Mouse (Mus musculus) limb, embryonic 14.5 days (tissue): ENCODE measurements around the gene Sohlh2. TPM values are rescaled to one million over a fixed set of nuclear protein-coding genes. Genes with fewer than 3 reads are reported as not detected.

ENCODE experiments used
- ATAC-seq: fragments of 200-750 bp; cut with Nextera tagmentation; 2 replicates; pipeline ENCODE4 v1.8.0; 2017; ENCODE audit warnings: low read depth, moderate number of reproducible peaks, moderate TSS enrichment; ENCODE audit not compliant: low FRiP score
- DNase-seq: peaks from one replicate; pipeline ENCODE4 v3.0.0-alpha.2; 2015; ENCODE audit warnings: low spot score
- H3K27ac ChIP-seq: fragments of 300-500 bp; sonication (generic); replicated peaks from 2 replicates; pipeline ENCODE4 v1.5.1; 2014; ENCODE audit warnings: low read depth, mild to moderate bottlenecking, low read length, moderate library complexity, mixed read lengths
- H3K27me3 ChIP-seq: fragments of 300-500 bp; sonication (generic); 2 replicates; pipeline ENCODE4 v1.6.1; 2014; ENCODE audit warnings: low read length, mixed read lengths; ENCODE audit not compliant: control insufficient read depth, insufficient read depth
- H3K36me3 ChIP-seq: fragments of 300-500 bp; sonication (generic); 2 replicates; pipeline ENCODE4 v1.6.1; 2014; ENCODE audit warnings: mild to moderate bottlenecking, low read length, moderate library complexity, mixed read lengths; ENCODE audit not compliant: control insufficient read depth, insufficient read depth
- H3K4me1 ChIP-seq: fragments of 300-500 bp; sonication (generic); 2 replicates; pipeline ENCODE4 v1.6.1; 2014; ENCODE audit warnings: antibody characterized with exemption, low read length, mixed read lengths; ENCODE audit not compliant: control insufficient read depth, insufficient read depth
- H3K4me2 ChIP-seq: fragments of 300-500 bp; sonication (generic); replicated peaks from 2 replicates; pipeline ENCODE4 v1.6.1; 2014; ENCODE audit warnings: low read depth, mild to moderate bottlenecking, low read length, moderate library complexity; ENCODE audit not compliant: severe bottlenecking
- H3K4me3 ChIP-seq: fragments of 300-500 bp; sonication (generic); replicated peaks from 2 replicates; pipeline ENCODE4 v1.5.1; 2014; ENCODE audit warnings: low read length
- H3K9ac ChIP-seq: fragments of 300-500 bp; sonication (generic); 2 replicates; pipeline ENCODE4 v1.6.1; 2014; ENCODE audit warnings: mild to moderate bottlenecking, low read depth, low read length, moderate library complexity; ENCODE audit not compliant: severe bottlenecking
- H3K9me3 ChIP-seq: fragments of 300-500 bp; sonication (generic); 2 replicates; pipeline ENCODE4 v1.6.1; 2016; ENCODE audit warnings: low read length; ENCODE audit not compliant: control insufficient read depth
- POLR2A ChIP-seq: fragments of 200-500 bp; IDR thresholded peaks from 2 replicates; pipeline ENCODE4 v1.8.0; 2012; ENCODE audit warnings: inconsistent platforms, mild to moderate bottlenecking, moderate library complexity, borderline replicate concordance; ENCODE audit not compliant: insufficient read depth, insufficient read length; ENCODE audit errors: extremely low read depth
- WGBS: fragments of 180-500 bp; shearing (Covaris S2); extraction: QIAGEN DNeasy Blood & Tissue Kit; methylation state at CpG from one replicate; pipeline ENCODE4 v1.1.7; 2014; 5-methylcytosine and 5-hydroxymethylcytosine counted together
- polyA plus RNA-seq, 2 experiments: library from polyadenylated mRNA; depleted of rRNA in 1 of 2; stranded (reverse) in 1 of 2; unstranded in 1 of 2; fragments of >200 nt; fragmentation: Nextera tagmentation in 1 of 2; extraction: Ambion mirVana in 1 of 2; gene quantifications; 2 replicates each; pipeline versions ENCODE4 v1.2.1 to v1.2.3; 2012 to 2014

Sohlh2 gene
- polyA plus RNA-seq, 2 experiments = 0.09 TPM; not detected in 1

DNA sequence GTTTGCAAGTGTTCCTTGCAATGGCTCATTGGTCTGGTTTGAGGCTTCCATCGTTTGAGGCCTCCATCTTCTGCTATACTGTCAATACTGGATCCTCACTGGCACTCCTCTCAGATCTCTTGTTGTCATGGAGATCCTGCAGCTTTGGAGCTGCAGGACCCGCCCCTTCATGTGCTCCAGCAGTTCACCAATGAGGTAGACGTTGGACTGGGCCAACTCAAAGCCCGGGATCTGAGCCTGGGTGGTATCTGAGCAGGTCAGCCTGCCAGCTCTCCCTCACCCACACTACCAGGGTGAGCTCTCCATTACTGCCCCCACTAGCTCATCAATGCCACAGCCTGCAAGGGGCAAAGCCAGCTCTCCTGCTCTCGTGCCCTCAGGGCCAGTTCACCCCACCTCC, 24.4 kb upstream of the Sohlh2 start:
- H3K27ac ChIP-seq = no peak overlapping the region
- no peak for DNase-seq
- H3K4me2 ChIP-seq = no peak overlapping the region
- no peak for ATAC-seq
- no peak for TF ChIP-seq POLR2A
- H3K9me3 ChIP-seq = no peaks in the 10 kb centered on the region
- no peaks in the 10 kb centered on the region for H3K4me1 ChIP-seq
- no peak overlapping the region for H3K4me3 ChIP-seq
- H3K36me3 ChIP-seq = no peaks in the 10 kb centered on the region
- H3K27me3 ChIP-seq = no peaks in the 10 kb centered on the region
- no peak overlapping the region for H3K9ac ChIP-seq
- 74% methylated on average over 5 of the region's 5 CpGs for WGBS

DNA sequence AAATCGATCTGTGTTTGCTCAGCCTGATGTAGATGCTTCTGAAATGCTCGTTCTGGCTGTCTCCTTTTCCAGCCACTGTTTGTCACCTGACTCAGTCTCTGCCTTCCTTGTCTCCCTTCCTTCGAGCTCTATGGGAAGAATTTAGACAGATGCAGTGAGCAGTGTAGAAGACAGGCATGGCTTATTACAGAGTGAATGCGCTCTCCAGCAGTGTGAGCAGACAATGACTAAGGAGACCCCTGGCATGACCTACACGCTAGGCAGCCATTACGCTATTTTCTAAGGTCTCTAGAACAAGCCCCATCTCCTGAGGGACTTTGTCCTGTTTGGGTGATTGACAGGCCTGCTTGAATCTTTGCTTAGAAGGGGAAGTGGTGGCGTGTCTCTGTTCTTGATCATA, 20.7 kb upstream of the Sohlh2 start:
- H3K27ac ChIP-seq = no peak overlapping the region
- H3K9ac ChIP-seq = no peak overlapping the region
- no peak overlapping the region for H3K4me2 ChIP-seq
- no peak for DNase-seq
- no peak for ATAC-seq
- no peaks in the 10 kb centered on the region for H3K36me3 ChIP-seq
- whole genome bisulfite sequencing = 72% methylated on average over 7 of the region's 7 CpGs
- TF ChIP-seq POLR2A = no peak
- no peaks in the 10 kb centered on the region for H3K27me3 ChIP-seq
- no peaks in the 10 kb centered on the region for H3K4me1 ChIP-seq
- H3K9me3 ChIP-seq = no peaks in the 10 kb centered on the region
- no peak overlapping the region for H3K4me3 ChIP-seq

DNA sequence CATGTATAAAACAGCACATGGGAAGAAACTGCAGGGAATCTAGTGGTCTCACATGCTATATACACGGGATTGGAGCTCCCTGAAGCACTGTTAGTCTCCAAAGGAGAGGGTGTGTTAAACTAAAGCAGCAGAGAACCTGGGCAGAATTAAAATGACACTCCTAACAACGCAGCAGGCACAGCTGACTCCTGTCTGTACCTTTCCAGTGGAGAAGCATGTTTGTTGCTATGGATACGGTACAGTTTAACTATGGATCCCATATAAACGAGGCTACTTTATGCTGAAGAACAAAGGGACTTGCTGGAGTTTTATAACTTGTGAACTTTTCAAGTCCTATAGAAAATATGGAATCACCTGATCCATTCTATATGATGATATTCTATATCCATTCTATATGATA, 18.3 kb upstream of the Sohlh2 start:
- ATAC-seq (no peak), DNase-seq (peak; percentile 44)
- H3K27me3 ChIP-seq = no peaks in the 10 kb centered on the region
- H3K4me3 ChIP-seq = no peak overlapping the region
- no peaks in the 10 kb centered on the region for H3K9me3 ChIP-seq
- TF ChIP-seq POLR2A = no peak
- WGBS = 25% methylated on average over 4 of the region's 4 CpGs
- no peaks in the 10 kb centered on the region for H3K36me3 ChIP-seq
- no peak overlapping the region for H3K27ac ChIP-seq
- no peak overlapping the region for H3K9ac ChIP-seq
- no peaks in the 10 kb centered on the region for H3K4me1 ChIP-seq
- no peak overlapping the region for H3K4me2 ChIP-seq

DNA sequence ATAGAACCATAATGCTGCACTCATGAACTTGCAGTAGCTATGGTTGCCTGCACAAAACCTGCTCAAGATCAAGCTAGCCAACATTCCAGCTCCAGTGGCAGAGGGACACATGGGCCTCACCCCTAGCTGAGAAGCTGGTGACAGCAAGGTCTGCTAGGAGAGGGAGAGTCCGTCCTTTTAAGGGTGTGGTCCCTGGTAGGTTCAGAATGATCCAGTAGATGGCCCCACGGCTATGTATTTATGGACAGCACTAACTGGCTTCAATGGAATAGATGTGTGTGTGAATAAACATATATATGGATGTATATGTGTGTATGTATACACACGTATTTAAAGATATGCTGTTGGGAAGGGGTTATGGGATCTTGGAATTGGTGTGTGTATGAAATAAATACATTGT, 9.3 kb upstream of the Sohlh2 start:
- Histone ChIP-seq H3K4me1 (no peaks in the 10 kb centered on the region), H3K4me3 (no peak overlapping the region), H3K36me3 (no peaks in the 10 kb centered on the region), H3K4me2 (no peak overlapping the region), H3K27me3 (no peaks in the 10 kb centered on the region), H3K9ac (no peak overlapping the region), H3K27ac (no peak overlapping the region), H3K9me3 (no peaks in the 10 kb centered on the region)
- ATAC-seq = no peak
- DNase-seq = no peak
- TF ChIP-seq POLR2A = no peak
- WGBS = 79% methylated on average over 3 of the region's 3 CpGs

DNA sequence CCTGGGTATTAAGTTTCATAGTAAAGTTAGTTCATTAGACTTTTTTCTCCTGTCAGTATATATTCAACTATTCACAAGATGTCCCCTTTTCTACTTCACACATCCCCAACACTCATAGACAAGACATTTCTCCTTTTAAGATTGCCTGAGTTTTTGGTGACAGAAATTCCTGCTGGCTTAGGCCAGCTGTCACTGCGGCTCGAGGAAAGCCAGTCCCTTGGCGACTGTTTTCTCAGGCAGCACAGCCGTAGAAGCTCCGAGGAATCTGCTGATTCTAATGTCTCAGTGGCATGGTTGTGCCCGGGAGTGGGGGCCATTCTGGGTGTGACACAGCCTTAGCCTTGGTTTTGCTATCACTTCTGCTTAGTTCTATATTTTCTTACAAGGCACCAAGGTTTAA, 4.6 kb upstream of the Sohlh2 start:
- Histone ChIP-seq H3K27me3 (no peaks in the 10 kb centered on the region), H3K27ac (no peak overlapping the region), H3K4me3 (no peak overlapping the region), H3K4me1 (no peaks in the 10 kb centered on the region), H3K9me3 (no peaks in the 10 kb centered on the region), H3K4me2 (no peak overlapping the region), H3K36me3 (no peaks in the 10 kb centered on the region), H3K9ac (no peak overlapping the region)
- peak; percentile 33 for DNase-seq
- no peak for TF ChIP-seq POLR2A
- ATAC-seq = no peak
- WGBS = 50% methylated on average over 6 of the region's 6 CpGs

DNA sequence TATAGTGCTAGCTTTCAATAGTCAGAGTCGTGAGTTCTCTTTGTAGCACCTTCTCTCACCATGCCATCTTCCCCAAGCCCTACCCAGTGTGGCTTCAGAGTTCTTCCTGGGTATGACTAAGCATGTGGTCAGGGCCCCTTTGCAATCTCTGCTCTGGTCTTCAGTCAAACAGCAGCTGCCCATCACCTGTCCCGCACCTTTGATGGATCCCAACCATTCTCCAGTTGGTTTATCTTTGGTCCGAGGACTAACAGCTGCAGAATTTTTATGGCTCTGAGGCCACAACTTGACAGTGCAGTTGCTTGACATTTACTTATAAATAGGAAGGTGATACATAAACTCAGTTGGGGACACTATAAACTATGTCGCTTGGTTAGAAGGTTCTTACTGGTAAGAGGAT, 9.8 kb downstream of the Sohlh2 start:
- Histone ChIP-seq H3K9me3 (no peaks in the 10 kb centered on the region), H3K4me1 (no peaks in the 10 kb centered on the region), H3K27me3 (no peaks in the 10 kb centered on the region), H3K9ac (no peak overlapping the region), H3K36me3 (no peaks in the 10 kb centered on the region), H3K27ac (no peak overlapping the region), H3K4me2 (no peak overlapping the region), H3K4me3 (no peak overlapping the region)
- DNase-seq (no peak), ATAC-seq (no peak; the same call in 1 of the 2 replicates)
- WGBS = 72% methylated on average over 4 of the region's 4 CpGs
- no peak for TF ChIP-seq POLR2A
